Mouse (Mus musculus) urinary bladder, postnatal 25 days (tissue): ENCODE data around the gene Vav2.

Source experiments
- DNase-seq: peaks from one replicate; pipeline ENCODE4 v3.0.0; 2022; ENCODE audit warnings: low spot score

Gene Vav2

GRCm38 (mm10) chr2:27368980-27369379 is 57.9 kb downstream of the Vav2 start:
- no peak for DNase-seq

- DNase-seq = no peak
Measured at GRCm38 (mm10) chr2:27365296-27365695, 61.5 kb downstream of the Vav2 start.

- DNase-seq = no peak
Measured at GRCm38 (mm10) chr2:27361786-27362185, 65.0 kb downstream of the Vav2 start.

GRCm38 (mm10) chr2:27358461-27358860 is 68.4 kb downstream of the Vav2 start:
- peak; percentile 16 for DNase-seq

GRCm38 (mm10) chr2:27355684-27356083 is 71.1 kb downstream of the Vav2 start:
- no peak for DNase-seq

- no peak for DNase-seq
Measured at GRCm38 (mm10) chr2:27354610-27355211, 72.1 kb downstream of the Vav2 start.

GRCm38 (mm10) chr2:27352720-27353119 is 74.1 kb downstream of the Vav2 start:
- DNase-seq = no peak

GRCm38 (mm10) chr2:27350371-27350770 is 76.5 kb downstream of the Vav2 start:
- DNase-seq = no peak

- DNase-seq = no peak
Measured at GRCm38 (mm10) chr2:27343984-27344453, 82.8 kb downstream of the Vav2 start.

- DNase-seq = no peak
Measured at GRCm38 (mm10) chr2:27340682-27341081, 86.2 kb downstream of the Vav2 start.

- DNase-seq = no peak
Measured at GRCm38 (mm10) chr2:27339051-27339450, 87.8 kb downstream of the Vav2 start.

- DNase-seq = no peak
Measured at GRCm38 (mm10) chr2:27337261-27337660, 89.6 kb downstream of the Vav2 start.

GRCm38 (mm10) chr2:27336600-27336999 is 90.2 kb downstream of the Vav2 start:
- DNase-seq = no peak

- DNase-seq = no peak
Measured at GRCm38 (mm10) chr2:27334816-27335215, 92.0 kb downstream of the Vav2 start.

GRCm38 (mm10) chr2:27331560-27331959 is 95.3 kb downstream of the Vav2 start:
- no peak for DNase-seq

GRCm38 (mm10) chr2:27330446-27330845 is 96.4 kb downstream of the Vav2 start:
- DNase-seq = no peak

- DNase-seq = no peak
Measured at GRCm38 (mm10) chr2:27329386-27330060, 97.3 kb downstream of the Vav2 start.

- no peak for DNase-seq
Measured at GRCm38 (mm10) chr2:27328613-27329041, 98.2 kb downstream of the Vav2 start.

- no peak for DNase-seq
Measured at GRCm38 (mm10) chr2:27327886-27328285, 98.9 kb downstream of the Vav2 start.

- DNase-seq = peak; percentile 53
Measured at GRCm38 (mm10) chr2:27327076-27327475, 99.8 kb downstream of the Vav2 start.

GRCm38 (mm10) chr2:27326357-27326756 is 100.5 kb downstream of the Vav2 start:
- no peak for DNase-seq

- DNase-seq = no peak
Measured at GRCm38 (mm10) chr2:27324690-27325089, 102.1 kb downstream of the Vav2 start.

GRCm38 (mm10) chr2:27321431-27321875 is 105.4 kb downstream of the Vav2 start:
- no peak for DNase-seq

- DNase-seq = no peak
Measured at GRCm38 (mm10) chr2:27320820-27321219, 106.0 kb downstream of the Vav2 start.
